Mouse (Mus musculus) left cerebral cortex, postnatal 25 days (tissue): Measurements from ENCODE around the gene Foxp4. TPM values are rescaled to one million over a fixed set of nuclear protein-coding genes. Genes with fewer than 3 reads are reported as not detected.
A peak's percentile ranks its signal among the peaks of the same experiment; 100 is the strongest.
"Not testable (repeated sequence)": the region's sequence is repeated elsewhere in the genome, so short reads cannot be mapped to it uniquely, and the experiment has no call there.

ENCODE experiments used
- DNase-seq, 2 experiments: peaks; one replicate each; pipeline ENCODE4 v3.0.0; 2022; ENCODE audit warnings: low spot score in 2 of 2, mixed read lengths in 1 of 2
- intact Hi-C: fragments of 180-260 bp; cut with DNase I; formaldehyde crosslinking; loops from one replicate; pipeline ENCODE4 v1.15.1; 2025
- total RNA-seq, 2 experiments: library from RNA; stranded (reverse); gene quantifications; 2 replicates each; pipeline ENCODE4 v1.2.3; 2021

The Foxp4 gene
- total RNA-seq, 2 experiments from 2014 or later: 41.3 to 42.7 TPM

- intact Hi-C loops: loop anchor here (5.0 to 10.0 kb wide), 3 partner anchors 177 to 535 kb away; partner anchors contain the start of gene Nfya
- no peak for DNase-seq
Measured at GRCm38 (mm10) chr17:47869874-47870273, 54.6 kb downstream of the Foxp4 start.

DNA sequence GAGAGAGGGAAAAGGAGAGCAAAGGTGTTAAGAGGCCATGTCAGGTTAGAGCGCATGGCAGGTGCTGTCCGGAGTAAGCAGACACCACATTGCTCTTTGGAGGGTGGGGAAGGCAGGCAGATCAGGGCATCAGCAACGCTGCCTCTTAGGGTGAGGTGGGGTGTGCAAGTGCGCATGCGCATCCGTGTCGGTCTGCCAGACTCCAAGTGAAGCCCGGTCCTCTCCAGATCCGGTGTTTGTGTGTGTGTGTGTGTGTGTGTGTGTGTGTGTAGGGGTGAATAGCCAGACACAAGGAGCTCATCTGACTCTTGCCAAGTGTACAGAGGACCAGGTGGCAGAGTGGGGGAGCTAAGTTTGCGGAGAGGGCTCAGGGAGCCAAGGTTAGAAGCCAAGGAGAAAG is 58.4 kb downstream of the Foxp4 start:
- no peak for DNase-seq
- intact Hi-C loops: no loop called here

- intact Hi-C loops: loop anchor here (1.0 kb wide), 1 partner anchor 71 kb away; no protein-coding TSS in a partner anchor
- peak; percentile 76 to 78 for DNase-seq
Measured at GRCm38 (mm10) chr17:47864496-47864895, 59.9 kb downstream of the Foxp4 start.

- intact Hi-C loops: no loop called here
- no peak for DNase-seq
Measured at GRCm38 (mm10) chr17:47863437-47863836, 61.0 kb downstream of the Foxp4 start.

DNA sequence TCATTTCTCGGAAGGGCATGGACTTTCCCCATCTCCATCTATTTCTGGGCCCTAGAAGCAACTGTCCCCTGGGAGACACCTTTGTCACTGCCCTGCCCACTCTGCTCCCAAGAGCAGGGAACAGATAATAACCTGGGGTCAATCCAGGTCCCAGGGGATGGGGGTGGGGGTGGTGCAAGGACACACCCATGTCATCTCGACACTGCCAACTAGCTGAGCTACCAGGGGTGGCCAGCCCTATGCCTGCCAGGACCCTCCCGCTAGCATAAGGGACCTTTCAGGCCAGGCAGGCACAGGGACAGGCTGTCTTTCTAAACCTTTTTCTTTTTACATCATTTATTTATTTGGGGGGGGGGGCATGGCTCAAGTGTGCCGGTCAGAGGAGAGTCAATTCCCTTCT is 61.4 kb downstream of the Foxp4 start:
- DNase-seq: no peak
- intact Hi-C loops: no loop called here

DNA sequence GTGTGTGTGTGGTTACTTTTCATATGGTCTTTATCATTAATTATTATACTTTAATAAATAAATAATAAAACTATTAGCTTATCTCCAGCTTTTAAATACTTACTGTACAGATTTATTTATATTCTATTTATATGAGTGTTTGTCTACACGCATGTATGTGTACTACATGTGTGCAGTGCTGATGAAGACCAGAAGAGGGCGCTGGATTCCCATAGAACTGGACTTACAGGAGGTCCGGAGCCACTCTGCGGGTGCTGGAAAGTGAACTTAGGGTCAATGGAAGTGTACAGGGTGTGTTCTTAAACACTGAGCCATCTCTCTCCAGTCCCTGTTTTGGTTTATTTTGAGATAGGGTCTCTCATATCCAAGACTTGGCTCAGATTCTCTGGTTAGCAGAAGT is 68.9 kb downstream of the Foxp4 start:
- intact Hi-C loops: no loop called here
- no peak for DNase-seq

DNA sequence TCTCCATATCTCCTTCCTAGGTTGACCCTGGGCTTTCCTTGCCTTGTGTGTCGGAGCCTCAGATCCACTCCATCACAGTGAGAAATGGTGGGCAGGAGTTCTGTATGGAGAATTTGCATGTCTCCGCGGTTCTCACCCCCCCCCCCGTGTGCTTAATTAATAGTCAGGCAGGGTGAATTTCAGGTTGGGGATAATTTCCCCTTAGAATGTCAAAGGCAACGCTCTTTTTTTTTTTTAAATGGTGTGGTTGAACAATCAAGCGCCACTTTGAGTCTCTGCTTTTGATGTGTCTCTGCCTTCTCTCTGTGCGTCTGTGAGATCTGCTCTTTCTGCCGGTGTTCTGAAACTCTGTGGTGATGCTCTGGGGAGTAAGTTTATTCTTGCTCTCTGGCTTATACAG is 69.5 kb downstream of the Foxp4 start:
- no peak for DNase-seq
- intact Hi-C loops: no loop called here

DNA sequence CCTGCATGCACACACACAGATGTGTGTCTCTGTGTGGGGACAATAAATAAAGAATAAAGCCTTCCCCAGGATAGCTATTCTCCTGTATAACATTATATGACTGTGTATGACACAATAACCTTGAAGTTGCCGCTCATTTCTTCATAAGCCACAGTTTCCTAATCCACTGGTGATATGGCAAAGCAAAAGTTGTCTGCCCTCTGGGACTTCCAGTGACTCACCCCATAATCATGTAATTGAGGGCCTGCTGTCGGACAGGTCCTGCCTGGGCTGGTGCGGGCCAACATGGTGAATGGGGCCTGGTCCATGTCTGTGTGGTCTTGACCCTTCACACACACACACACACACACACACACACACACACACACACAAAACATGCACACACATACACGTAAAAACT is 70.7 kb downstream of the Foxp4 start:
- intact Hi-C loops: no loop called here
- no peak for DNase-seq

DNA sequence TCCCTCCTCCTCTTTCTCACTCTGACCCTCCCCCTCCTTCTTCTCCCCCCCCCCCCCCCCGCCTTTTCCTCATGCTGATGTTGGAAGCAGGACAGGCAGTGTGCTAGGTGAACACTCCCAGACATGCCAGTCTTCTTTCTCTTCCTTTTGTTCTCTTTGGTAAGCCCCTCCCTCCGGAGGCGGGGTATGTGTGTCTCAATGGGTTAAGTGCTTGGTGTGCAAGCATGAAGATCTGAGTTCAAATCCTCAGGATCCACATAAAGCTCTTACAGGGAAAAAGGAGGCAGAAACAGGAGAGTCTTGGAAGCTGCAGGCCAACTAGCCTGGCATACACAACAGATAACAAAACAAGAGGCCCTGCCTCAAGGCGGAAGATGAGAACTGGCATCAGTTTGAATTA is 71.1 kb downstream of the Foxp4 start:
- DNase-seq: no peak
- intact Hi-C loops: no loop called here

DNA sequence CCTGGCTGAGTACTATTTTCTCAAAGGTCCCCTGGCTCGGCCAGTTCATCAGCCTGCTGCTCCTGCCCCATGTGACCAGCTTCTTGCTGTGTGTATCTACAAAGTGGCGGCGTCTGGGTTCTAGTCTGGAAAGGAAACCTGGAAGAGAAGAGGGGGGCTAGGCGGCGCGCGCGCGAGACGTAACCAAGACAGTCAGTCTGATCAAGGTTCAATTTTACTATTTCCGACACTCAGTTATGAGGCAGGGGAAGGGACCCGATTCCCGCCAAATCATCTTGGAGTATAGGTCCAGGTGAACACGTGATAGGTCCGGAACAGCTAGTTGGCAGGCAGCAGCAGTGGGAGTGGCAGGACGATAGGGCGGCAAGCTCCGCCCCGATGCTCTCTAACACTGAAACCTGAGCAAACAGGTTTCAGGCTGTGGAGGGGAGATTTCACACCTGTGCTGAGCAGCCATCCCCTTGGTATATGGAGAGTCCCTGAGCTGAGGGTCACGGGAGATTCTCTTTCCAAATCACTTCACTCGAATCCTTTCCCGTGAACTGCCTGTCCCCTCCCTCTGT is 72.6 kb downstream of the Foxp4 start:
- intact Hi-C loops, DNase-seq: not testable (repeated sequence)

DNA sequence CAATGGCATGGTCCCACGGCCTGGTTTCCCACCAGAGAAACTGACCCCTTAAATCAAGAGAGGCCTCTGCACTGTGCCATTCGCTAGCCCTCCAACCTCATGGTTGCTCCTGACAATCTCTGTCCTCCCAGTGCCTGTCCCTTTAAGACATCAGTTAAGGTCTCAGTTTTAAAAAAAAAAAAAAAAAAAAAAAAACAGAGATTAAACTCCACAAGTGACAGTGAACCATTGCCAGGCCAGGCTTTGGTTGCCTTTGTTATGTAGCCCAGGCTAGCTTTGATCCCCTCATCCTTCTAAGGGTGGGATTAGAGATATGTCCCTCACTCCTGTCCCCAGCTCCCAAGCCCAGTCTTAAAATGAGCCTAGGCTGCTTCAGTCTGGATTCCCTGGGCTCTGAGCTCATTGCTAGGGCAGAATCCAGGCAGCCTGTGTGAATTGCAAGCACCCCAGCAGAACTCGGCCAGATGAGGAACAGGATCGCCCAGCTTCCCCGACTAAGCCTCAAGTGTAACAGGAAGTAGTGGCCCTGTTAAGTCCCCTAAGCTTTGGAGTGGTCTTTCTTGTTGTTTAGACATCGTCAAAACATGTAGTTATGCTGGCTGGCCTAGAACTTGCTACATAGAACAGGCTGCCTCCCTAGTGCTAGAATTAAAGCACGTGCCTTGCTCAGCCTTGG is 73.7 kb downstream of the Foxp4 start:
- intact Hi-C loops: no loop called here
- DNase-seq: no peak

GRCm38 (mm10) chr17:47850035-47850434 is 74.4 kb downstream of the Foxp4 start:
- no peak for DNase-seq
- intact Hi-C loops: no loop called here

- no peak for DNase-seq
- intact Hi-C loops: no loop called here
Measured at GRCm38 (mm10) chr17:47847985-47848384, 76.5 kb downstream of the Foxp4 start.

GRCm38 (mm10) chr17:47845609-47846008 is 78.8 kb downstream of the Foxp4 start:
- DNase-seq: no peak
- intact Hi-C loops: no loop called here

GRCm38 (mm10) chr17:47843465-47843864 is 81.0 kb downstream of the Foxp4 start:
- DNase-seq: no peak
- intact Hi-C loops: no loop called here

DNA sequence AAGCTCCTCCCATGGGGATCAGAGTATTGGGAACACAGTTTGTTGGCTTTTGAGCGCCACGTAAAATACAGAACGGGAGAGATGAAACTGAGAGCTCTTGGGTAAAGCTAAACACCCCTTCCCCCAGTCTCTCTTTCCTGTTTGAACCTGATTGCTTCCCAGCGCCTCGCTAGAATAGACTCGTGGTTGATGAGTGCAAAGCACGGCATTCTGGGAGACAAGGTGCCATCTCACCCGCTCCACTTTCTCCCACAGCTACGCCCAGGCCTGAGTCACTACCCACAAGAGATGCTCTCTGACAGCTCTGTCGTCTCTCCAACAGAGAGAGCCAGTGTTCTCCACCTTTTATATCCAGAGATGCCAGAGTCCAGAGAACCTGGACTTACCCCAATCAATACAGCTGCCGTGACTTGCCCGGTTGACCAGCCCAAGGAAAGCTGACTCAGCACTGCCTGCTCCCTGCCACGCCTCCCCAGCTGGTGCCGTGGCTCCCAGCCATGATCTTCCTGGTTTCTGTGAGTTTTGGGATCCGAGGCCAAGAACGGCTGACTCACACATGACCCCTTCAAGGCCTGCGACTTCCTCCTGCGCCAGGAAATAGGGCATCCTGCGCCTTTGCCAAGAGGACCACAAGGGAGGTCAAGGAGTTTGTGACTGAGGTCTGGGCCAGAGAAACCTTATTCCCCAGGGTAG is 82.4 kb downstream of the Foxp4 start:
- DNase-seq: peak in 1 of 2 experiments; percentile 20
- intact Hi-C loops: no loop called here

- DNase-seq: no peak
- intact Hi-C loops: no loop called here
Measured at GRCm38 (mm10) chr17:47841521-47841920, 82.9 kb downstream of the Foxp4 start.

DNA sequence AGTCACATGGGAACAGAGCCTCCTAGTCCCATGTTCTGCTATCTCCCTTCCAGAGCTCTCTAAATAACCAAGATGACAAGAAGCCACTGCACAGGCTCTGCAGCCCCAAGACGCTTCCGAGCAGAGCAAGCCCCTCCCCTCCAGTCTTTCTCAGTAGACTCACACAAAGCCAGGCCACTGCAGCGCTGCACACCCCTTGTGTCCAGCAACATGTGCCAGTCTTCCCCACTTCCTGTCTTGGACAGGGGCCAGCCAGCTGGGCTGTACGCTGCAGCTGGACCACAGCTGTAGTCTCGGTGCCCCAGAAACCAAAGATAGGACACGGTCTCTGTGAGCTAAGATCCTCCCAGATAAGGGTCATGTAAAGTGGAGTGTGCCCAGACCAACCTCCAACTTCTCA is 86.6 kb downstream of the Foxp4 start:
- DNase-seq: no peak
- intact Hi-C loops: no loop called here

- intact Hi-C loops: no loop called here
- DNase-seq: no peak
Measured at GRCm38 (mm10) chr17:47834482-47834767, 90.0 kb downstream of the Foxp4 start, which contains the start of gene Mdfi. TSS of gene Mdfi (minus strand) at chr17:47834691.

DNA sequence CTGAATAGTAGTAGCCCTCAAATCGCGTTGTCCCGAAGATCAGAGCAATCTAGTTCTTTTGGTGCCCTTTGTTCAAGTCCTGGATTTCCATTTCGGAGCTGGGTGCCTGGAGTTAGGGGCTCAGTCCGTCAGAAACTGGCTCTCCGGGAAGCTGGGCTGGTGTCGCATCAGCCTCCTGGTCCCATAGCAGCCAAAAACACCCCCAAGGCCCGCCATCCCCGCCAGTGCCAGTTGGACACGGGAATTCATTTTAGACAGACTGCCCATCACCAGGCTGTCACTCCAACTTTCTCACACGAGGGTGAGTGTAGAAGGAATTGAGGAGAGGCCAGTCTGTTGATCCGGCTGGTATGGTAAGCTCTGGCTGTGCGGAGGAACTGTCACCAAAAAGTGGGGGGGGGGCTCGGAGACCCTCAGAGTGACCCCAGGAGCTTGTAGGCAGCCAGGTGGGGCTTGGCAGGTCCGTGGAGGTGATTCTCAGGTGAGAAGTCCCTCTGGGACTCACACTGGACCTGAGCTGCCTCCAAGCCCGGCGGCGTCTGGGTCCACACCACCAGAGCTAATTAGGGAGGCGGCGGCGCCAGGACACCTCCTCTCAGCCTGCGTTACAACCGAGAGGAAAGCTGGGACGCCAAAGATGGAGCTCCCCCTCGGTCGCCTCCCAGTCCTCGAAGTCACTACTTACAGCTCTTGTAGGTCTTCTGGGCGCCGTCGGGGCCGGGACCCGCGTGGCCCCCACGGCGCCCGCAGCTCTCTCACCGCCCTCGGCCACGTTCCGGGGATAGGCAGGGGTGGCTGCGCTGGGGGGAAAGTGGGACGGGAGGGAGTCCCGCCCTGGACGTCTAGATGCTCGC is 90.6 kb downstream of the Foxp4 start:
- intact Hi-C loops: no loop called here
- no peak for DNase-seq
